Mouse (Mus musculus): ENCODE data around the gene Tmem151b.

- no peak for TF ChIP-seq CTCF (IDR thresholded peaks at IDR 0.05; ENCODE audit: borderline replicate concordance, insufficient read depth, low read length)
- no peak for TF ChIP-seq POLR2A (IDR thresholded peaks at IDR 0.05; ENCODE audit: low read depth, low read length)
These were observed 7.3 kb downstream of the Tmem151b start for GRCm38 (mm10) chr17:45542129-45542528.
